Mouse (Mus musculus) CH12.LX (cell line): Measurements from ENCODE around the gene Arrdc3. TPM values are rescaled to one million over a fixed set of nuclear protein-coding genes. Genes with fewer than 3 reads are reported as not detected.

ENCODE experiments used
- DNase-seq: peaks from one replicate; pipeline ENCODE4 v3.0.0-alpha.2; 2013; ENCODE audit errors: extremely low read depth
- H3K27ac ChIP-seq: 2 replicates; pipeline ENCODE4 v1.5.1; 2012; ENCODE audit warnings: low read depth, mild to moderate bottlenecking, control low read depth, moderate library complexity; ENCODE audit not compliant: insufficient read depth
- H3K27me3 ChIP-seq: replicated peaks from 2 replicates; pipeline ENCODE3; 2012; ENCODE audit warnings: inconsistent platforms
- H3K36me3 ChIP-seq, 2 experiments: replicated peaks in 1 of 2; 2 replicates each; pipeline versions ENCODE3 to v1.6.1; 2012; ENCODE audit warnings: inconsistent platforms in 1 of 2, low read length in 1 of 2, mild to moderate bottlenecking in 1 of 2, mixed read lengths in 1 of 2, moderate library complexity in 1 of 2; ENCODE audit not compliant: control insufficient read depth in 1 of 2, insufficient read depth in 1 of 2
- H3K4me1 ChIP-seq, 2 experiments: 2 replicates each; pipeline ENCODE4 v1.6.1; 2012; ENCODE audit warnings: inconsistent platforms in 1 of 2, moderate library complexity in 1 of 2; ENCODE audit not compliant: insufficient read depth in 2 of 2, control insufficient read depth in 1 of 2
- H3K4me2 ChIP-seq: 2 replicates; pipeline ENCODE4 v1.6.1; 2012; ENCODE audit warnings: low read depth, mild to moderate bottlenecking, control low read depth; ENCODE audit not compliant: poor library complexity, insufficient read depth, severe bottlenecking
- H3K4me3 ChIP-seq, 3 experiments: fragments of 150-350 bp in 1 of 3; sonication (generic) in 1 of 3; replicated peaks in 1 of 3; 2 replicates each; pipeline versions ENCODE3 to v1.5.1; 2011 to 2012; ENCODE audit warnings: low read depth in 2 of 3, low read length in 2 of 3, mild to moderate bottlenecking in 2 of 3, moderate library complexity in 2 of 3, control low read depth in 1 of 3, improper control_type of control experiment in 1 of 3, inconsistent platforms in 1 of 3, mixed read lengths in 1 of 3; ENCODE audit not compliant: poor library complexity in 1 of 3
- H3K79me2 ChIP-seq: replicated peaks from 2 replicates; pipeline ENCODE4 v1.6.1; 2012; ENCODE audit warnings: mild to moderate bottlenecking, moderate library complexity; ENCODE audit not compliant: control insufficient read depth, poor library complexity, insufficient read depth, severe bottlenecking; ENCODE audit errors: extremely low read depth
- H3K9ac ChIP-seq: 2 replicates; pipeline ENCODE4 v1.6.1; 2012; ENCODE audit warnings: low read depth, mild to moderate bottlenecking, control low read depth, moderate library complexity; ENCODE audit not compliant: insufficient read depth
- H3K9me3 ChIP-seq: replicated peaks from 2 replicates; pipeline ENCODE3; 2012; ENCODE audit warnings: low read length, inconsistent platforms, mixed read lengths
- BHLHE40 ChIP-seq: IDR thresholded peaks from 2 replicates; pipeline ENCODE4 v1.6.1; 2011; ENCODE audit warnings: mild to moderate bottlenecking, low read depth, low read length, improper control_type of control experiment
- CHD1 ChIP-seq: IDR thresholded peaks from 2 replicates; pipeline ENCODE4 v1.6.1; 2012; ENCODE audit warnings: low read depth, low read length, improper control_type of control experiment, inconsistent platforms
- CHD2 ChIP-seq: IDR thresholded peaks from 2 replicates; pipeline ENCODE4 v1.6.1; 2011; ENCODE audit warnings: low read length, improper control_type of control experiment
- CTCF ChIP-seq, 2 experiments: IDR thresholded peaks in 1 of 2; conservative IDR thresholded peaks in 1 of 2; 2 replicates each; pipeline ENCODE4 v1.5.1; 2011 to 2012; ENCODE audit warnings: low read depth in 2 of 2, low read length in 2 of 2, improper control_type of control experiment in 1 of 2, inconsistent platforms in 1 of 2, mild to moderate bottlenecking in 1 of 2, moderate library complexity in 1 of 2
- E2F4 ChIP-seq: IDR thresholded peaks from 2 replicates; pipeline ENCODE4 v1.6.1; 2011; ENCODE audit warnings: low read depth, low read length, improper control_type of control experiment; ENCODE audit not compliant: insufficient replicate concordance
- ELF1 ChIP-seq: IDR thresholded peaks from 2 replicates; pipeline ENCODE4 v1.6.1; 2014; ENCODE audit warnings: low read depth, mild to moderate bottlenecking, inconsistent platforms, low read length, improper control_type of control experiment
- EP300 ChIP-seq: IDR thresholded peaks from 2 replicates; pipeline ENCODE4 v1.6.1; 2011; ENCODE audit warnings: low read length, improper control_type of control experiment
- ETS1 ChIP-seq: conservative IDR thresholded peaks from 2 replicates; pipeline ENCODE4 v1.6.1; 2012; ENCODE audit warnings: low read depth, mild to moderate bottlenecking, inconsistent platforms, low read length, improper control_type of control experiment, moderate library complexity
- GABPA ChIP-seq: IDR thresholded peaks from 2 replicates; pipeline ENCODE4 v1.6.1; 2012; ENCODE audit warnings: low read depth, low read length, improper control_type of control experiment, inconsistent platforms; ENCODE audit not compliant: insufficient replicate concordance
- HCFC1 ChIP-seq: IDR thresholded peaks from 2 replicates; pipeline ENCODE4 v1.6.1; 2012; ENCODE audit warnings: low read depth, mild to moderate bottlenecking, inconsistent platforms, low read length, improper control_type of control experiment
- IRF4 ChIP-seq: IDR thresholded peaks from 2 replicates; pipeline ENCODE4 v1.6.1; 2014; ENCODE audit warnings: low read depth, mild to moderate bottlenecking, inconsistent platforms, low read length, improper control_type of control experiment
- JUN ChIP-seq: IDR thresholded peaks from 2 replicates; pipeline ENCODE4 v1.6.1; 2011; ENCODE audit warnings: low read depth, mild to moderate bottlenecking, low read length, improper control_type of control experiment, moderate library complexity; ENCODE audit not compliant: insufficient read depth
- JUND ChIP-seq: conservative IDR thresholded peaks from 2 replicates; pipeline ENCODE4 v1.6.1; 2011; ENCODE audit warnings: low read depth, low read length, improper control_type of control experiment
- KAT2A ChIP-seq: IDR thresholded peaks from 2 replicates; pipeline ENCODE4 v1.6.1; 2012; ENCODE audit warnings: low read length, improper control_type of control experiment, inconsistent platforms; ENCODE audit not compliant: insufficient replicate concordance
- MAFK ChIP-seq: IDR thresholded peaks from 2 replicates; pipeline ENCODE4 v1.6.1; 2011; ENCODE audit warnings: low read length, improper control_type of control experiment; ENCODE audit not compliant: insufficient replicate concordance
- MAX ChIP-seq: IDR thresholded peaks from 2 replicates; pipeline ENCODE4 v1.6.1; 2011; ENCODE audit warnings: low read length, improper control_type of control experiment
- MAZ ChIP-seq: IDR thresholded peaks from 2 replicates; pipeline ENCODE4 v1.6.1; 2012; ENCODE audit warnings: low read depth, mild to moderate bottlenecking, inconsistent platforms, low read length, improper control_type of control experiment, moderate library complexity
- MEF2A ChIP-seq: IDR thresholded peaks from 2 replicates; pipeline ENCODE4 v1.6.1; 2014; ENCODE audit warnings: low read depth, mild to moderate bottlenecking, inconsistent platforms, low read length, improper control_type of control experiment, borderline replicate concordance
- MXI1 ChIP-seq: IDR thresholded peaks from 2 replicates; pipeline ENCODE4 v1.6.1; 2011; ENCODE audit warnings: mild to moderate bottlenecking, low read depth, low read length, improper control_type of control experiment
- MYC ChIP-seq: IDR thresholded peaks from 2 replicates; pipeline ENCODE4 v1.6.1; 2011; ENCODE audit warnings: low read depth, mild to moderate bottlenecking, improper control_type of control experiment, low read length
- NELFE ChIP-seq: IDR thresholded peaks from 2 replicates; pipeline ENCODE4 v1.6.1; 2011; ENCODE audit warnings: low read depth, low read length, improper control_type of control experiment
- NRF1 ChIP-seq: IDR thresholded peaks from 2 replicates; pipeline ENCODE4 v1.6.1; 2014; ENCODE audit warnings: low read depth, mild to moderate bottlenecking, inconsistent platforms, low read length, improper control_type of control experiment, moderate library complexity
- PAX5 ChIP-seq: IDR thresholded peaks from 2 replicates; pipeline ENCODE4 v1.6.1; 2012; ENCODE audit warnings: low read length, inconsistent platforms, mixed read lengths
- POLR2A ChIP-seq: IDR thresholded peaks from 2 replicates; pipeline ENCODE4 v1.6.1; 2011; ENCODE audit warnings: low read depth, mild to moderate bottlenecking, improper control_type of control experiment, low read length
- POLR2AphosphoS2 ChIP-seq: IDR thresholded peaks from 2 replicates; pipeline ENCODE4 v1.6.1; 2011; ENCODE audit warnings: low read depth, low read length, improper control_type of control experiment
- RAD21 ChIP-seq: IDR thresholded peaks from 2 replicates; pipeline ENCODE4 v1.6.1; 2011; ENCODE audit warnings: low read depth, mild to moderate bottlenecking, low read length, improper control_type of control experiment, moderate library complexity
- RCOR1 ChIP-seq: conservative IDR thresholded peaks from 2 replicates; pipeline ENCODE4 v1.6.1; 2012; ENCODE audit warnings: low read depth, mild to moderate bottlenecking, inconsistent platforms, low read length, improper control_type of control experiment
- SIN3A ChIP-seq: IDR thresholded peaks from 2 replicates; pipeline ENCODE4 v1.6.1; 2012; ENCODE audit warnings: low read length, improper control_type of control experiment, inconsistent platforms
- SMC3 ChIP-seq: IDR thresholded peaks from 2 replicates; pipeline ENCODE4 v1.6.1; 2011; ENCODE audit warnings: low read depth, low read length, improper control_type of control experiment
- TBP ChIP-seq: conservative IDR thresholded peaks from 2 replicates; pipeline ENCODE4 v1.6.1; 2011; ENCODE audit warnings: low read depth, low read length, improper control_type of control experiment
- TCF12 ChIP-seq: IDR thresholded peaks from 2 replicates; pipeline ENCODE4 v1.6.1; 2014; ENCODE audit warnings: low read depth, mild to moderate bottlenecking, inconsistent platforms, low read length, improper control_type of control experiment
- UBTF ChIP-seq: IDR thresholded peaks from 2 replicates; pipeline ENCODE4 v1.6.1; 2012; ENCODE audit warnings: low read depth, mild to moderate bottlenecking, inconsistent platforms, low read length, improper control_type of control experiment, moderate library complexity
- USF1 ChIP-seq: IDR thresholded peaks from 2 replicates; pipeline ENCODE4 v1.6.1; 2014; ENCODE audit warnings: low read depth, mild to moderate bottlenecking, inconsistent platforms, low read length, improper control_type of control experiment
- USF2 ChIP-seq: conservative IDR thresholded peaks from 2 replicates; pipeline ENCODE4 v1.6.1; 2011; ENCODE audit warnings: low read depth, low read length, improper control_type of control experiment
- ZC3H11A ChIP-seq: IDR thresholded peaks from 2 replicates; pipeline ENCODE4 v1.6.1; 2012; ENCODE audit warnings: low read depth, mild to moderate bottlenecking, inconsistent platforms, low read length, improper control_type of control experiment
- ZKSCAN1 ChIP-seq: IDR thresholded peaks from 2 replicates; pipeline ENCODE4 v1.6.1; 2012; ENCODE audit warnings: low read depth, inconsistent platforms, low read length, improper control_type of control experiment, borderline replicate concordance
- ZMIZ1 ChIP-seq: IDR thresholded peaks from 2 replicates; pipeline ENCODE4 v1.6.1; 2012; ENCODE audit warnings: low read depth, mild to moderate bottlenecking, inconsistent platforms, low read length, improper control_type of control experiment
- ZNF384 ChIP-seq: IDR thresholded peaks from 2 replicates; pipeline ENCODE4 v1.6.1; 2012; ENCODE audit warnings: low read depth, low read length, improper control_type of control experiment, inconsistent platforms
- dilution Hi-C: fragments of 300-500 bp; cut with MboI; formaldehyde crosslinking; loops from 2 replicates; pipeline ENCODE4 v1.14.3; 2020; ENCODE audit warnings: low sequenced_read_pairs; ENCODE audit not compliant: extremely low pct_unique_long_range_greater_than_20kb, extremely low pct_ligation_motif_present
- in situ Hi-C: fragments of 300-500 bp; cut with MboI; formaldehyde crosslinking; loops from 3 replicates; pipeline ENCODE4 v1.14.3; 2019; ENCODE audit warnings: low sequenced_read_pairs, low pct_ligation_motif_present, low pct_unique_long_range_greater_than_20kb, mixed read lengths
- polyA plus RNA-seq: library from polyadenylated mRNA; unstranded; fragments of >175 nt; gene quantifications from 2 replicates; pipeline ENCODE4 v1.2.1, GENCODE M21; 2012; ENCODE audit warnings: low read depth; ENCODE audit not compliant: insufficient read length
- total RNA-seq, 2 experiments: library from RNA; depleted of rRNA; stranded (reverse); fragments of 300-350 nt in 1 of 2; fragments of >200 nt in 1 of 2; gene quantifications; 2 replicates each; pipeline ENCODE4 v1.2.3; 2012 to 2014

The Arrdc3 gene
- total and polyA plus RNA-seq, 3 experiments = 3.8 to 11.7 (median 5.6) TPM

- peak; percentile 64 for DNase-seq
- H3K4me2 ChIP-seq = peak overlapping the region; percentile 8; the same call in 1 of the 2 replicates
- no peak overlapping the region for H3K4me3 ChIP-seq
- peaks cover 22 to 32% of the 10 kb centered on the region in 2 experiments for H3K4me1 ChIP-seq
- no peak overlapping the region for H3K9ac ChIP-seq
- H3K36me3 ChIP-seq = no peaks in the 10 kb centered on the region
- TF ChIP-seq EP300 = peak; percentile 97
- TF ChIP-seq BHLHE40 = peak; percentile 81
- no peak for TF ChIP-seq GABPA
- TF ChIP-seq ZNF384 = no peak
- peak; percentile 61 for TF ChIP-seq JUN
- no peak for TF ChIP-seq USF1
- TF ChIP-seq TCF12 = peak; percentile 83
- TF ChIP-seq JUND = peak; percentile 75
- TF ChIP-seq USF2 = no peak
- 0 out of 2 replicates have a peak, but pooled peaks have one; percentile 30 for TF ChIP-seq NELFE
- peak; percentile 34 for TF ChIP-seq SMC3
- TF ChIP-seq ZC3H11A = no peak
- TF ChIP-seq ZKSCAN1 = no peak
- 0 out of 2 replicates have a peak, but pooled peaks have one; percentile 41 for TF ChIP-seq POLR2A
- TF ChIP-seq MAFK = 0 out of 2 replicates have a peak, but pooled peaks have one; percentile 46
- no peak; the same call in 1 of the 2 replicates for TF ChIP-seq MAX
- peak; percentile 94 for TF ChIP-seq IRF4
- TF ChIP-seq SIN3A = no peak
- peak; percentile 86; the same call in 1 of the 2 replicates for TF ChIP-seq RCOR1
- TF ChIP-seq TBP = 0 out of 2 replicates have a peak, but pooled peaks have one; percentile 17
- TF ChIP-seq ETS1 = peak; percentile 70
- no peak for TF ChIP-seq CHD1
- no peak for TF ChIP-seq MXI1
- peak; percentile 48; the same call in 1 of the 2 replicates for TF ChIP-seq HCFC1
- peak; percentile 59; the same call in 1 of the 2 replicates for TF ChIP-seq E2F4
- peak; percentile 68; the same call in 1 of the 2 replicates for TF ChIP-seq CHD2
- TF ChIP-seq MYC = peak; percentile 61; the same call in 1 of the 2 replicates
- TF ChIP-seq MAZ = peak; percentile 62; the same call in 1 of the 2 replicates
- TF ChIP-seq POLR2AphosphoS2 = no peak
- 0 out of 2 replicates have a peak, but pooled peaks have one; percentile 30 for TF ChIP-seq KAT2A
- TF ChIP-seq MEF2A = peak; percentile 78
- TF ChIP-seq UBTF = no peak
- peak; percentile 30 for TF ChIP-seq RAD21
- no peak for TF ChIP-seq NRF1
- peak; percentile 72 for TF ChIP-seq ELF1
- no peak for TF ChIP-seq PAX5
- peak in 1 of 2 experiments; percentile 49; a peak in 2 of 4 replicates for TF ChIP-seq CTCF (conservative IDR thresholded peaks at IDR 0.05 in 1 of 2, IDR thresholded peaks at IDR 0.05 in 1 of 2; ENCODE audit: low read depth in 2 of 2, low read length in 2 of 2)
- TF ChIP-seq ZMIZ1 = no peak
- TF ChIP-seq, all 38 proteins: peak for 23
- H3K27ac ChIP-seq = no peak overlapping the region
- H3K27me3 ChIP-seq = no peaks in the 10 kb centered on the region
- dilution Hi-C loops (no loop called here), in situ Hi-C loops (no loop called here)
- no peaks in the 10 kb centered on the region for H3K9me3 ChIP-seq
- no peaks in the 10 kb centered on the region for H3K79me2 ChIP-seq
These were observed 57.9 kb downstream of the Arrdc3 start for GRCm38 (mm10) chr13:80940860-80941630.
